Mouse (Mus musculus) heart, adult 2 months (tissue): ENCODE data around the gene Ncmap. TPM values are rescaled to one million over a fixed set of nuclear protein-coding genes. Genes with fewer than 3 reads are reported as not detected.

Source experiments
- DNase-seq, 2 experiments: peaks; one replicate each; pipeline ENCODE4 v3.0.0; 2021
- H3K27ac ChIP-seq: fragments of 200-600 bp; 2 replicates; pipeline ENCODE4 v1.8.1; 2022
- H3K27me3 ChIP-seq: fragments of 200-500 bp; 2 replicates; pipeline ENCODE4 v1.6.1; 2012; ENCODE audit warnings: mild to moderate bottlenecking, low read length, inconsistent platforms, mixed read lengths; ENCODE audit not compliant: control insufficient read depth, insufficient read depth
- H3K36me3 ChIP-seq: fragments of 200-500 bp; 2 replicates; pipeline ENCODE4 v1.6.1; 2012; ENCODE audit warnings: low read length, inconsistent platforms; ENCODE audit not compliant: control insufficient read depth, insufficient read depth
- H3K4me1 ChIP-seq: fragments of 200-500 bp; 2 replicates; pipeline ENCODE4 v1.6.1; 2011; ENCODE audit warnings: low read length; ENCODE audit not compliant: control insufficient read depth, insufficient read depth
- H3K4me3 ChIP-seq: fragments of 200-600 bp; 2 replicates; pipeline ENCODE4 v1.8.1; 2022
- H3K79me2 ChIP-seq: fragments of 200-500 bp; replicated peaks from 2 replicates; pipeline ENCODE4 v1.6.1; 2012; ENCODE audit warnings: mild to moderate bottlenecking, inconsistent platforms, low read length, moderate library complexity, mixed read lengths; ENCODE audit not compliant: control insufficient read depth, insufficient read depth
- H3K9ac ChIP-seq: fragments of 200-500 bp; 2 replicates; pipeline ENCODE4 v1.6.1; 2012; ENCODE audit warnings: low read depth, mild to moderate bottlenecking, control low read depth, inconsistent platforms, low read length, mixed read lengths
- CTCF ChIP-seq: fragments of 200-600 bp; IDR thresholded peaks from 2 replicates; pipeline ENCODE4 v1.8.1; 2022; ENCODE audit warnings: antibody characterized with exemption, mild to moderate bottlenecking, moderate library complexity
- EP300 ChIP-seq: fragments of 200-500 bp; IDR thresholded peaks from 2 replicates; pipeline ENCODE4 v1.6.1; 2011; ENCODE audit warnings: low read depth, low read length, control low read depth; ENCODE audit not compliant: insufficient read depth
- POLR2A ChIP-seq: fragments of 200-500 bp; IDR thresholded peaks from 2 replicates; pipeline ENCODE4 v1.6.1; 2011; ENCODE audit warnings: mild to moderate bottlenecking, low read depth, low read length, control low read depth; ENCODE audit not compliant: insufficient read depth
- WGBS: fragments of 180-500 bp; shearing (Covaris S2); methylation state at CpG from one replicate; pipeline ENCODE4 v1.1.7; 2018; 5-methylcytosine and 5-hydroxymethylcytosine counted together
- intact Hi-C: fragments of 180-260 bp; cut with DNase I; formaldehyde crosslinking; loops from one replicate; pipeline ENCODE4 v1.15.1; 2025
- polyA plus RNA-seq: library from polyadenylated mRNA; depleted of rRNA; stranded (reverse); fragments of >200 nt; gene quantifications from 2 replicates; pipeline ENCODE4 v1.2.3, GENCODE M21; 2012
- total RNA-seq, 2 experiments: library from RNA; stranded (reverse); gene quantifications; 2 replicates each; pipeline ENCODE4 v1.2.3; 2021

Ncmap gene
- total and polyA plus RNA-seq, 3 experiments, result 0.21 to 0.62 TPM; not detected in 1

- H3K27me3 ChIP-seq, result no peaks in the 10 kb centered on the region
- H3K27ac ChIP-seq, result peak overlapping the region; percentile 91
- TF ChIP-seq POLR2A, result no peak; the same call in 1 of the 2 replicates
- TF ChIP-seq EP300, result no peak
- TF ChIP-seq CTCF, result no peak
- peak in 1 of 2 experiments; percentile 26 for DNase-seq
- peaks cover 4% of the 10 kb centered on the region for H3K79me2 ChIP-seq
- H3K9ac ChIP-seq, result peak overlapping the region; percentile 17
- no peaks in the 10 kb centered on the region; the same call in 1 of the 2 replicates for H3K36me3 ChIP-seq
- 5% methylated on average over 12 of the region's 12 CpGs for WGBS
- peak overlapping the region; percentile 61 for H3K4me3 ChIP-seq
- peaks cover 7% of the 10 kb centered on the region for H3K4me1 ChIP-seq
- intact Hi-C loops, result loop anchor here (10.0 kb wide), 1 partner anchor 501 kb away; the partner anchor contains the start of gene Srsf10
These were observed 44.1 kb downstream of the Ncmap start for GRCm38 (mm10) chr4:135353794-135354450.

DNA sequence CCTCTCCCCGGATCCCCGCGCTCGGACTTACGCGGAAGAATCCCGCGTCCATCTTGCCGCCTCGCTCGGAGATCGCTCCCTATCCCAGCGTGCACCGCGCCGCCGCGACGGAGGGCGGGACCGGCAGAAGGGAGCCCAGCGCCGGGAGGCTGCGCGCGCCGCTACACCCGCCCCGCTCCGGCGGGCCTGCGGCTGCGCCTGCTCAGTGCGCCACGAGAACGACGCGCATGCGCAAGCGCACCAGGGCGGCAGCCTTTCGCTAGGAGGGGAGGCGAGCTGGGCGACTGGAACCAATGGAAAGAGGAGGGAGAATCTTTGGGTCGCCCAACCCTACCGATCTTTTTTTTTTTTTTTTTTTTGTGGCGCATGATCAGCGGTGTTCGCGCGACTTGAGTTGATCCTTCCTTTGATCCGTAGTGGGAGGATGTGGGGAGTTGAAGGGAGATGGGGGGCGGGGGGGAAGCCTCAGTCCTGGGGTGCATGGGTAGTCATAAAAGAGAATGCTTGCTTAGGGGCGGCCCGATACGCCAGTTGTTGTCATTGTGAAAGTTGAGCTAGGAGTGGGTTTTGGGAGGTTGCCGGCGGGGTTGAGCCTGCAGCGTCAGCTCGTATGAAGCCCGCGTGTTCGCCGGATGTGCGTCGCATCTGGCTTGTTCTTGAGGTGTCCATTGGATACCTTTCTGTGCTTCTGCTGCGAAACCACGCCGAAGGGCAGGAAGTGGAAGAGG is 44.8 kb downstream of the Ncmap start, which contains the start of gene Srrm1:
Srrm1 (minus strand) TSS at position 256 of the 728 bp plus-strand sequence.
- no peaks in the 10 kb centered on the region; the same call in 1 of the 2 replicates for H3K36me3 ChIP-seq

DNA sequence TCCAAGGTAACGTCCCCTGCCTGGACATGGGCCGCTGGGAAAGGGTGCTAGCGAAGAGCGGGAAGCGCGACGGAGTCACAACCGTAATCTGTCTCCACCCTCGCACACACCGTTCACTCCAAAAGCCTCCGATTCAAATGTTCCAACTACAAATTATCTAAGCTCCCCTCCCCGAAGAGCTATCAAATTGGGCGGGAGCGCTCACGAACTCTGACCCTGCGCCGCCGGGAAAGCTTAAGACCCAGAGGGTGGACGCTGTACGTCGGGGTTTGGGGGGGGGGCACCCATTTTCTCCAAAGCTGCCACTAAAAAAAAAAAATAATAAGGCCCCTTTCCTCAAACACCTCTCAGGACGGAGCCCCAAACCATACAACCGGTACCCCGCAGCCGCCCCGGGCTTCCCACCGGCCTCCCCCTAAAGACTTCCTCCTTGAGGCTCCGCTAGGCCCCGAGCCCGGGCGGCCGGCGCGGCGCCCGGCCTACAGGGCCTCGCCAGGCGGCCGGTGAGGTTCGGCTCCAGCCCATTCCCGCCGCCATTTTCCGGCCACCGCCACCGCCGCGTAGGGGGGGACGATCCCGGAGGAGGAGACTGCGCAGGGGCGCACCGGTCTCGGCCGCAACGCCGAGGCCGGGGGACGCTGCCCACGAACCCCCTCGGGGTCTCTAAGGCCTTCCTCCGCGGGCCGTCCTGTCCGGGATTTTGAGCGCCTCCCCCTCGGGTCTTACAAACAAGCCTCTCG is 45.5 kb downstream of the Ncmap start:
- under 1% methylated on average over 67 of the region's 67 CpGs for WGBS
- Histone ChIP-seq H3K4me1 (peaks cover 7% of the 10 kb centered on the region), H3K27me3 (no peaks in the 10 kb centered on the region), H3K36me3 (no peaks in the 10 kb centered on the region; the same call in 1 of the 2 replicates), H3K27ac (peak overlapping the region; percentile 92), H3K79me2 (peaks cover 6% of the 10 kb centered on the region), H3K4me3 (peak overlapping the region; percentile 96), H3K9ac (peak overlapping the region; percentile 87)
- DNase-seq, result no peak
- TF ChIP-seq POLR2A, result no peak
- intact Hi-C loops, result loop anchor here (10.0 kb wide), 1 partner anchor 502 kb away; the partner anchor contains the start of gene Srsf10

More for the DNA sequence above, 44.8 kb downstream of the Ncmap start, which contains the start of gene Srrm1:
- Histone ChIP-seq H3K4me1 (peaks cover 7% of the 10 kb centered on the region), H3K79me2 (peaks cover 6% of the 10 kb centered on the region), H3K4me3 (peak within 1 kb of the TSS; percentile 96), H3K9ac (peak within 1 kb of the TSS; percentile 87), H3K27me3 (no peaks in the 10 kb centered on the region), H3K27ac (peak within 1 kb of the TSS; percentile 92)
- under 1% methylated on average over 69 of the region's 69 CpGs for WGBS
- intact Hi-C loops, result loop anchor here (10.0 kb wide), 1 partner anchor 502 kb away; the partner anchor contains the start of gene Srsf10
- DNase-seq, result peak; percentile 100
- TF ChIP-seq EP300, result 0 out of 2 replicates have a peak, but pooled peaks have one; percentile 3
- TF ChIP-seq POLR2A, result peak; percentile 88
- no peak for TF ChIP-seq CTCF

DNA sequence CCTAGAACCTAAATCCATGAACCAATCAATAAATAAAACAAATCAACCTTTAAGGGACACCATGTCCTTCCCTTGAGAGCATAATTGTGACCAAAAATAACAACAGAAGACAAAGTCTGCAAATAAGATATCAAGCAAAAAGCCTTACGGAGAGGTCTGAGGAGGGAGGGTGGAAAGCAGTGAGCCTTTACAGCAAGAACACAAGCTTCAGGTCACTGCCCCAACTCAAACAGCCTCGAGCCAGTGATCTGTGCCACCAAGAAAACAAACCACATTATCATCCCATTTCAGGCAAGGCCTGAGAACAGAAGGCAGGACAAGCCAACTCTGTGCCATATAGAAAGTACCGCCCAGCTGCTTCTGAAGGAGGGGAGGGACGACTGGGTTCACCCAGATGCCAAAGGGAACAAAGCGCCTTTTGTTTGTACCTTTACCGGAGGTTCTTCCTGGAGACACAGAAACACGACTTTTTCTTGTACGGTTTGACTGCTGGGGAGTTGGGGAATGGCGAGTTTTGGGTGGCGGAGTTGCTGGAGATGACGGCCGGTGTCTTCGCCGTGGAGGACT is 60.6 kb downstream of the Ncmap start:
- TF ChIP-seq EP300 (no peak), CTCF (no peak), POLR2A (no peak)
- intact Hi-C loops, result loop anchor here (5.0 kb wide), 1 partner anchor 400 kb away; no protein-coding TSS in a partner anchor
- 77% methylated on average over 14 of the region's 14 CpGs for WGBS
- Histone ChIP-seq H3K27ac (no peak overlapping the region), H3K4me1 (no peaks in the 10 kb centered on the region), H3K4me3 (no peak overlapping the region), H3K27me3 (no peaks in the 10 kb centered on the region), H3K79me2 (peaks cover 4% of the 10 kb centered on the region), H3K9ac (no peak overlapping the region), H3K36me3 (peaks cover 3% of the 10 kb centered on the region)
- DNase-seq, result no peak

DNA sequence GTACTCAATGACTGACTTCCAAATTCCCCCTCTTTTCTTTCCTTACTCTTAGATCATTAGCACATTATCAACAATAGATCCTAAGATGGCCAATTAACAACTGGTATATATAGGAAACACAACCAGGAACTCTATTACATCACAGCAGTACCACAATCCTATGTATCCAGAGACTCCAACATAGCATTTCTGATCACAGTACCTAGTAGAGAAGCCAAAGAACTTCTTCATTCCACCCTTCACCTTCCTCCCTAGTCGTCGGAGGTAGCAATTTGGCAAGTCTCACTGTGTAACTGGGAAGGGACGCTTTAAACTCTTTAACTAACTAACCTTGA is 62.0 kb downstream of the Ncmap start:
- Histone ChIP-seq H3K27ac (no peak overlapping the region), H3K4me1 (no peaks in the 10 kb centered on the region), H3K9ac (no peak overlapping the region), H3K27me3 (no peaks in the 10 kb centered on the region), H3K79me2 (peaks cover 4% of the 10 kb centered on the region), H3K4me3 (no peak overlapping the region), H3K36me3 (peaks cover 3% of the 10 kb centered on the region)
- no peak for DNase-seq
- intact Hi-C loops, result loop anchor here (5.0 kb wide), 1 partner anchor 399 kb away; no protein-coding TSS in a partner anchor
- no peak for TF ChIP-seq POLR2A
- TF ChIP-seq EP300, result no peak
- no peak for TF ChIP-seq CTCF
- 85% methylated on average over 3 of the region's 3 CpGs for WGBS
